Mouse (Mus musculus) liver, embryonic 16.5 days (tissue): Measurements from ENCODE around the gene Naa40. TPM values are rescaled to one million over a fixed set of nuclear protein-coding genes. Genes with fewer than 3 reads are reported as not detected.
A peak's percentile ranks its signal among the peaks of the same experiment; 100 is the strongest.

ENCODE experiments used
- ATAC-seq: fragments of 200-750 bp; cut with Nextera tagmentation; 2 replicates; pipeline ENCODE4 v1.8.0; 2017; ENCODE audit warnings: low read depth, mild to moderate bottlenecking, moderate number of reproducible peaks, moderate library complexity
- H3K27ac ChIP-seq: fragments of 300-500 bp; sonication (generic); 2 replicates; pipeline ENCODE4 v1.5.1; 2014; ENCODE audit warnings: mild to moderate bottlenecking, low read length
- H3K27me3 ChIP-seq: fragments of 300-500 bp; sonication (generic); 2 replicates; pipeline ENCODE4 v1.6.1; 2014; ENCODE audit warnings: low read depth, low read length, mixed read lengths; ENCODE audit not compliant: control insufficient read depth, insufficient read depth
- H3K36me3 ChIP-seq: fragments of 300-500 bp; sonication (generic); 2 replicates; pipeline ENCODE4 v1.6.1; 2014; ENCODE audit warnings: mild to moderate bottlenecking; ENCODE audit not compliant: control insufficient read depth, insufficient read depth
- H3K4me1 ChIP-seq: fragments of 300-500 bp; sonication (generic); 2 replicates; pipeline ENCODE4 v1.6.1; 2014; ENCODE audit warnings: low read depth, low read length, mixed read lengths; ENCODE audit not compliant: control insufficient read depth
- H3K4me2 ChIP-seq: fragments of 300-500 bp; sonication (generic); 2 replicates; pipeline ENCODE4 v1.6.1; 2014; ENCODE audit warnings: low read depth, low read length, mixed read lengths
- H3K4me3 ChIP-seq: fragments of 300-500 bp; sonication (generic); 2 replicates; pipeline ENCODE4 v1.5.1; 2014; ENCODE audit warnings: low read depth, mild to moderate bottlenecking, low read length
- H3K9ac ChIP-seq: fragments of 300-500 bp; sonication (generic); 2 replicates; pipeline ENCODE4 v1.6.1; 2014; ENCODE audit warnings: low read depth, low read length
- H3K9me3 ChIP-seq: fragments of 300-500 bp; sonication (generic); replicated peaks from 2 replicates; pipeline ENCODE4 v1.6.1; 2016; ENCODE audit warnings: low read length; ENCODE audit not compliant: control insufficient read depth
- WGBS: fragments of 180-500 bp; shearing (Covaris S2); extraction: QIAGEN DNeasy Blood & Tissue Kit; methylation state at CpG from one replicate; pipeline ENCODE4 v1.1.7; 2014; ENCODE audit not compliant: insufficient replicate concordance; 5-methylcytosine and 5-hydroxymethylcytosine counted together
- polyA plus RNA-seq: library from polyadenylated mRNA; unstranded; fragments of >200 nt; fragmentation: Nextera tagmentation; extraction: Ambion mirVana; gene quantifications from 2 replicates; pipeline ENCODE4 v1.2.1, GENCODE M21; 2015

Naa40 gene
- polyA plus RNA-seq, 1 experiment from 2014 or later, result 22.1 TPM

DNA sequence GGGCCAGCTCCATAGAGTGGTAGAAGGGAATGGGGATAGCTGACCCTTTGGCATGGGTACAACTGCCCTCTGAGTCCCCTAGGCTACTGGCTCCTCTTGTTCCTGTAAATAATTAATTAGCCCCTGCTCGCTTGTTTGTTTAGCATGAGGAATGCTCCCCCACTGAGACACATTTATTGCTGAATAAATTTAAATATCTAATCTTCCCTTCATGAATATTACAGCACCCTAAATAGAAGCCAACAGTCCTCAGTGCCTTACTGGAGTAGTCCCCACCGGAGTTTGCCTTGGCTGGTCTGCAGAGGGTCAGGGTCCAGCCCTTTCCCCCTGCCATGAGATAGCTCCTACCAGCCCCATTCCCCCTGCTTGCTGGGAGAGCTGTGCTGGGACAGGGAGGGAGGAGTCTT, 48.4 kb downstream of the Naa40 start:
- Histone ChIP-seq H3K36me3 (no peaks in the 10 kb centered on the region), H3K27me3 (no peaks in the 10 kb centered on the region), H3K9ac (no peak overlapping the region), H3K9me3 (no peaks in the 10 kb centered on the region), H3K4me3 (no peak overlapping the region), H3K4me1 (peaks cover 13% of the 10 kb centered on the region), H3K27ac (no peak overlapping the region), H3K4me2 (no peak overlapping the region)
- peak; percentile 58 for ATAC-seq
- WGBS, result 37% methylated on average over 2 of the region's 2 CpGs

DNA sequence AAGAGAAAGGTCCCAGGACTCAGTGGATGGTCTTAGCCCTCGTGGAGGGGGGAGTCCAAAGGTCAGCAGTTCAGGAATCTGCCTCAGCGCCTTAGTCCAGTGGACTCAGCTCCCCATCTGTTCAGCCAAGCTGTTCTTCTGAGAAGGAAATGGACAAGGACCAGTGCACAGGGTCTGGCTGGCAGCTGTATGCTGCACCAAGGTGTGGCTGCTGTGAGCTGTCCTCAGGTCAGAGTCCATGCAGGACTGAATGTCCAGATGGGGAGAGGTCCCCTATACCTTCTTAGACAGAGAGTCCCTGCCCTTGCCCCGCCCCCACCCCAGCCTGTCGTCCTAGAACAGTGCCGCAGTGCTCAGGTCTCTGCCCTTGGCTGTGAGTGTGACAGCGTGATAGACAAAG, 49.3 kb downstream of the Naa40 start:
- Histone ChIP-seq H3K4me2 (no peak overlapping the region), H3K4me3 (no peak overlapping the region), H3K36me3 (no peaks in the 10 kb centered on the region), H3K9ac (no peak overlapping the region), H3K27me3 (no peaks in the 10 kb centered on the region), H3K9me3 (no peaks in the 10 kb centered on the region), H3K27ac (no peak overlapping the region), H3K4me1 (peaks cover 11% of the 10 kb centered on the region)
- ATAC-seq, result no peak
- 29% methylated on average over 6 of the region's 6 CpGs for WGBS

DNA sequence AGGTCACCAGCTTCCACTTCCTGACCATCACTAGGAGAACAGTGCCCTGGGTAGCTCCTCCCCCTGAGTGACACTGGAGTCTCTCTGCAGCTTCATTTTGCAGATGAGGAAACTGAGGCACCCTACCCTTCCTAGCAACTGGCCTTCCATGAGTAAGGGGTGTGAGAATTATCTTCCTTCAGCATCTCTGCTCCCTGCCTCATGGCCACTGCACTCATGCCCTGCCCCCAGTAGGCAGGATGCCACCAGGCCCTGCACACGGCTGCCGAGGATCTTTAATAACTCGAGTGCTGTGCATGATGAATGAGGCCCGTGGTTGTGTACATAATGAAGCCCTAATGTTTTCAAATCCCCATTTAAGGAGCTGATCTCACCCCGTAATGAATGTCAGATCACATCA, 50.0 kb downstream of the Naa40 start:
- ATAC-seq, result no peak
- 69% methylated on average over 5 of the region's 5 CpGs for WGBS
- Histone ChIP-seq H3K9ac (no peak overlapping the region), H3K27ac (no peak overlapping the region), H3K4me2 (no peak overlapping the region), H3K4me3 (no peak overlapping the region), H3K9me3 (no peaks in the 10 kb centered on the region), H3K4me1 (peaks cover 5% of the 10 kb centered on the region), H3K36me3 (no peaks in the 10 kb centered on the region), H3K27me3 (no peaks in the 10 kb centered on the region; the same call in 1 of the 2 replicates)

DNA sequence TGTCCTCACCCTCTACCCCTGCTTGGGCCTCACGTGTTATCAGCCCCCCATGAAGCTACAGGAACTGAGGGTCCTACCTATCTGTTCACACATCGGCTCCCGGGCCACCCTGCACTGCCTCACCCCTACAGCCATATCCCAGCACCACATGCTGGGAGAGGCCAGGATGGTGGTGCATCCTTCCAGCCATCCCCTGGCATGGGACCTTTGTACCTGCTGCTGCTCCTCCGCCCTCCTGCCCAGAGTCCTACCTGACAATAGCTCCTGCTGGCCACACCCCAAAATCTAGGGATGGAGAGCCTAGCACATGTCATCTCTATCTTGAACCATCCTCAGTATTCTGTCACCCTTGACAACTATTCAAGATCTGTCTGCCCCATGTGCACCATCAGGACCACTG, 52.0 kb downstream of the Naa40 start:
- H3K27ac ChIP-seq, result no peak overlapping the region
- no peak overlapping the region for H3K4me3 ChIP-seq
- H3K9ac ChIP-seq, result no peak overlapping the region
- H3K9me3 ChIP-seq, result no peaks in the 10 kb centered on the region
- no peak for ATAC-seq
- no peaks in the 10 kb centered on the region; the same call in 1 of the 2 replicates for H3K27me3 ChIP-seq
- 53% methylated on average over 4 of the region's 4 CpGs for WGBS
- no peak overlapping the region for H3K4me2 ChIP-seq
- peaks cover 2% of the 10 kb centered on the region for H3K4me1 ChIP-seq
- no peaks in the 10 kb centered on the region for H3K36me3 ChIP-seq

DNA sequence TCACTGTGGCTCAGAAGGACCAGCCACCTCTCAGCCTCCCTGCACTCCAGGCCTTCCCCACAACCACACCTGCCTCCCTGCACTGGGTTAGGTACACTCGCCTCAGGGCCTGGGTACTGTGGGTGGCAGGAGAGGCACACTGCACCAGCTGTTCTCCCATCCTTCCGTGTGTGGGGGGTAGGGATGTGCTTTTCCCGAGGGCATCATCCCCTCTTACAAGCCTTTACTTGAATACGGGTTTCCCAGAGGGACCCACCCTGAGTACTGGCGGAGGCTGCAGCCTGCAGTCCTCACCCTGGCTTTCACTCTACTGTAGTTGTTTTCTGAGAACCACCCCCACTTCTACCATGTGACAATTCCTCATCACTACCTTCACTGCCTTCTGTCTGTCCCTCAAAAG, 53.8 kb downstream of the Naa40 start:
- H3K4me1 ChIP-seq, result peaks cover 4% of the 10 kb centered on the region
- WGBS, result 50% methylated on average over 5 of the region's 5 CpGs
- no peak overlapping the region for H3K27ac ChIP-seq
- no peaks in the 10 kb centered on the region for H3K9me3 ChIP-seq
- no peak overlapping the region for H3K9ac ChIP-seq
- no peaks in the 10 kb centered on the region for H3K36me3 ChIP-seq
- H3K4me2 ChIP-seq, result no peak overlapping the region
- no peak for ATAC-seq
- H3K27me3 ChIP-seq, result peaks cover 10% of the 10 kb centered on the region
- H3K4me3 ChIP-seq, result no peak overlapping the region

DNA sequence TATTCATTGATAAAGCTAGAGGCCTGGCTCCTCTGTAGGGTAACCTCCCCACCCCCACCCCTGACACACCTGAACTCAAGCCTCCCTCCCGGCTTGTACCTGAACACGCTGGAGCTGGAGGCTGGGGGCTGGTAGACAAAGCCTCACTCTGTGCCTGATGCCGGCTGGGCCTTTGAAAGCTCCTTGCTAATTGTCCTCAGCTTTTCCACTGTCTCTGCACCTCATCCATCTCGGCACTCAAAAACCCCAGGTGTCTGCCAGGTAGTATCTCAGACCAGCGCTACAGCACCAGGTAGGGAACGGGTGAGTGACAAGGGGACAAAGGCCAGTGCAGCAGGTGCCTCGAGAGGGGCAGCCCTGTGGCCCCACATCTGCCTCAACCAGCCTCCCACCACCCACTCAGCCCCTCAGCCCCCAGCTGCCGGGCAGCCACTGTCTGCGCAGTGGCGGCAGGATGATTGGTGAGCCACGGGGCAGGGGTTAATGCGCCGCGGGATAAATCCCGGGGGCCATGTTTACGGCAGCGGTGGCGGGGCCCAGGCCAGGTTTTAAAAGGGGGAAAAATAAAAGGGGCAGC, 55.2 kb downstream of the Naa40 start:
- Histone ChIP-seq H3K4me2 (no peak overlapping the region), H3K36me3 (no peaks in the 10 kb centered on the region), H3K27me3 (peaks cover 19% of the 10 kb centered on the region), H3K9me3 (no peaks in the 10 kb centered on the region), H3K9ac (no peak overlapping the region), H3K27ac (no peak overlapping the region), H3K4me3 (no peak overlapping the region), H3K4me1 (peaks cover 5% of the 10 kb centered on the region)
- ATAC-seq, result no peak
- 34% methylated on average over 18 of the region's 18 CpGs for WGBS

DNA sequence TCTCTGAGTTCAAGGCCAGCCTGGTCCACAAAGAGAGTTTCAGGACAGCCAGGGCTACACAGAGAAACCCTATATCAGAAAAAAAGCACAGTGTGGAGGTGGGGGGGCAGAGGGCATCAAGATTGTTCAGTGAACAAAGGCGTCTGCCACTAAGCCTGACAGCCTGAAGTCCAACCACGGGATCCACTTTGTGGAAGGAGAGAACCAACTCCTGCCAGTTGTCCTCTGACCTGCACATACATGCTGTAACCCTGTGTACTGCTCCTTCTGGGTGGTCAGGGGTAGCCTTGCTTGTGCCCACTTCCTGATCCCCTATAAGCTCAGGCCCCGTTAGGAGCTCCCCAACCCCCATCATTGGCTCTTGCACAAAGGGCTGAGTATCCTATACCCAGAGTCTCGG, 55.9 kb downstream of the Naa40 start:
- no peak overlapping the region for H3K4me2 ChIP-seq

DNA sequence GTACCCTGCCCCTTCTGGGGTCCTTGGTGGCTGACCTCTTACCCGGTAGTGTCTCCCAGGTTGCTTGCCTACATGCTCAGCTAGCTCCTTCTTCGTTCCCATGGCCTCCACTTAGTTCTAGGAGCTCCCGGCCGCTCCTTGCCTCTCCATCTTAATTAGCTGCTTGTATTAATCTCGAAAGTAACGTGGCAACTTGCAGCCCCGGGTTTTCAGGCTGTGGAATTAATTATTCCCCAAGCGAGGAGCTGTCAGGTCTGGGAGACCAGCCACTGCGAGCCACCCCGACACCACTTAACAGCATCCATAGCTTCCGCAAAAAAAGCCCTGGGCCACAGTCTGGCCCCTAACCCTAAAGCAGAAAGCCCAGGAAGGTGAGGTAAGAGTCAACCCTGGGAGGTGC, 57.6 kb downstream of the Naa40 start:
- no peak overlapping the region for H3K4me2 ChIP-seq
- H3K27me3 ChIP-seq, result peaks cover 19% of the 10 kb centered on the region
- H3K9ac ChIP-seq, result no peak overlapping the region
- H3K4me3 ChIP-seq, result no peak overlapping the region
- no peaks in the 10 kb centered on the region for H3K9me3 ChIP-seq
- H3K4me1 ChIP-seq, result peaks cover 5% of the 10 kb centered on the region
- WGBS, result 68% methylated on average over 11 of the region's 11 CpGs
- H3K27ac ChIP-seq, result no peak overlapping the region
- ATAC-seq, result no peak
- no peaks in the 10 kb centered on the region for H3K36me3 ChIP-seq

More for the DNA sequence above, 55.9 kb downstream of the Naa40 start:
- no peaks in the 10 kb centered on the region for H3K9me3 ChIP-seq
- H3K4me3 ChIP-seq, result no peak overlapping the region
- H3K36me3 ChIP-seq, result no peaks in the 10 kb centered on the region
- ATAC-seq, result no peak
- H3K27me3 ChIP-seq, result peaks cover 19% of the 10 kb centered on the region
- no peak overlapping the region for H3K9ac ChIP-seq
- peaks cover 5% of the 10 kb centered on the region for H3K4me1 ChIP-seq
- 48% methylated on average over 4 of the region's 4 CpGs for WGBS
- H3K27ac ChIP-seq, result no peak overlapping the region

DNA sequence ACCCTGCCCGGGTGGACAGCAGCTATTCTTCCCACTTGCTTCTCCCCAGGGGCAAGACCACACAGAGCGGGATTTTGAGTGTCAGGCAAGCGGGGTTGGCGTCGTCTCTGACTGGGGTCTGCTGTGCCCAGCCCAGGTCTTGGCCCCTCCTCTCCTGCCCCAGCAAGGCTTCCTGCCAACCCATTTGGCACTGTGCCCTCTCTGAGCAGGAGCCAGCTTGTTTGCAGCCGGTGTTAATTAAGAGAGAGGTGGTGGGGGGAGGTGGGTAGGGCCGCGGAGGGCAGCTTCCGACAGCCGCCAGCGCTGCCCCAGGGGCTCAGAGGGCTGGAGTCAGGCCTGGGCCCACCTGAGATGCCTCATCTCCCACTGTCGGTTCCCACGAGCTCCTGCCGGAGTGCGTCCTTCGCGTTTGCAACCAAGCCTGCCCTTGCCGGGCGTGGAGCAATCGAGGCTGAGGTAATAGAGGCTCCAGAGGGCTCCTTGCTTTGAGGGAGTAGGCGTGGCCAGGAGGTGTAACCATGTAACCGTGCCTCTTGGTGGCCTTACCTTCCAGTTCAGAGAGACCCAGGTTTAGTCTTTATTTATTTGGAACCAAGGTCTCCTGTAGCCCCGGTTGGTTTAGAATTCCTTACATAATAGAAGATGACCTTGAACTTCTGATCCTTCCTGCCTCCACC, 58.6 kb downstream of the Naa40 start:
- ATAC-seq, result no peak
- Histone ChIP-seq H3K36me3 (no peaks in the 10 kb centered on the region), H3K4me1 (peaks cover 5% of the 10 kb centered on the region), H3K27me3 (peaks cover 19% of the 10 kb centered on the region), H3K9ac (no peak overlapping the region), H3K27ac (no peak overlapping the region), H3K4me3 (no peak overlapping the region), H3K9me3 (no peaks in the 10 kb centered on the region), H3K4me2 (peak overlapping the region; percentile 25; the same call in 1 of the 2 replicates)
- WGBS, result 14% methylated on average over 23 of the region's 23 CpGs
